Mouse (Mus musculus) erythroblast, embryonic 14.5 days (primary cell): Measurements from ENCODE around the gene Apbb2. TPM values are rescaled to one million over a fixed set of nuclear protein-coding genes. Genes with fewer than 3 reads are reported as not detected.

Experiments
- H3K27me3 ChIP-seq: 2 replicates; pipeline ENCODE4 v1.6.1; 2012; ENCODE audit warnings: inconsistent platforms; ENCODE audit not compliant: control insufficient read depth
- H3K36me3 ChIP-seq: 2 replicates; pipeline ENCODE4 v1.6.1; 2012; ENCODE audit warnings: mild to moderate bottlenecking, inconsistent platforms; ENCODE audit not compliant: control insufficient read depth
- H3K4me1 ChIP-seq: 2 replicates; pipeline ENCODE4 v1.6.1; 2012; ENCODE audit warnings: inconsistent platforms; ENCODE audit not compliant: control insufficient read depth
- H3K4me3 ChIP-seq: replicated peaks from 2 replicates; pipeline ENCODE3; 2012; ENCODE audit warnings: moderate library complexity, mild to moderate bottlenecking, inconsistent platforms
- H3K9me3 ChIP-seq: 2 replicates; pipeline ENCODE4 v1.6.1; 2012; ENCODE audit warnings: low read length, inconsistent platforms, mixed read lengths; ENCODE audit not compliant: control insufficient read depth
- GATA1 ChIP-seq: IDR thresholded peaks from 2 replicates; pipeline ENCODE4 v1.6.1; 2012; ENCODE audit warnings: low read length, inconsistent platforms, mixed read lengths
- TAL1 ChIP-seq: IDR thresholded peaks from 3 replicates; pipeline ENCODE4 v1.6.1; 2012; ENCODE audit warnings: low read length, inconsistent platforms, mixed read lengths
- polyA plus RNA-seq: library from polyadenylated mRNA; stranded (reverse); fragments of >175 nt; gene quantifications from 2 replicates; pipeline ENCODE4 v1.2.3, GENCODE M21; 2012

The Apbb2 gene
- polyA plus RNA-seq, 1 experiment: 0.06 TPM

DNA sequence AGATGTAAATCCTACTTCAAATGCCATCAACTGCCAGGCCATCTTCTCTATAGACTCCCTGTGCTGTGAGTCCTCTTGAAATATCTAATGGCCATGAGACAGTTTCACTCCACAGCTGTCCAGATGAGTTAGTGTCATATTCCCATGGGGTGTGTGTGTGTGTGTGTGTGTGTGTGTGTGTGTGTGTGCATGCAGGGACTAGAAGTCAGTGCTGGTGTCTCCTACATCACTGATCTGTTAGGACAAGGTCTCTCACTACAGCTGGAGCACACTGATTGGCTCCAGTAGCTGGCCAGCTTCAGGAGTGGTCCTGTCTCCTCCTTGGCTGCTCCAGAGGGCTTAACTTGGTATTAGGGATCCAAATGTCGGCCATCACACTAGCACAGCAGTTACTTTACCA lies 113.5 kb downstream of the Apbb2 start:
- Histone ChIP-seq H3K4me3 (no peak overlapping the region), H3K36me3 (no peaks in the 10 kb centered on the region), H3K27me3 (no peaks in the 10 kb centered on the region), H3K4me1 (no peaks in the 10 kb centered on the region), H3K9me3 (no peaks in the 10 kb centered on the region)
- TF ChIP-seq TAL1 (no peak), GATA1 (no peak)

DNA sequence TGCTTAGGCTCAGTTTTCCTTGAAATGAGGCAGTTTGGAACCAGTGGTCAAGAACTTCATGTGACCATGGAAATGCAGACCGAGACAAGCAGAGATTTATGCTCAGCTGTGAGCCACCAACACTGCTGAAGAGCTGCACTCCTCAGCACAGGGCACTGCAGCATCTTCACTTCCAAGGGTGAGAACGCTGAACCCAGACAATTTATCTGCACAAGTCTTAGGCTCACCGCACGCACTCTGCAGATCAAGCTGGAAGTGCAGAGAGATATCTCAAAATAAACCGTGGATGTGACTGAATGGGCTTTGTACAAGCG lies 114.2 kb downstream of the Apbb2 start:
- Histone ChIP-seq H3K4me3 (no peak overlapping the region), H3K27me3 (no peaks in the 10 kb centered on the region), H3K9me3 (no peaks in the 10 kb centered on the region), H3K36me3 (no peaks in the 10 kb centered on the region), H3K4me1 (no peaks in the 10 kb centered on the region)
- TF ChIP-seq GATA1: no peak
- TF ChIP-seq TAL1: no peak

DNA sequence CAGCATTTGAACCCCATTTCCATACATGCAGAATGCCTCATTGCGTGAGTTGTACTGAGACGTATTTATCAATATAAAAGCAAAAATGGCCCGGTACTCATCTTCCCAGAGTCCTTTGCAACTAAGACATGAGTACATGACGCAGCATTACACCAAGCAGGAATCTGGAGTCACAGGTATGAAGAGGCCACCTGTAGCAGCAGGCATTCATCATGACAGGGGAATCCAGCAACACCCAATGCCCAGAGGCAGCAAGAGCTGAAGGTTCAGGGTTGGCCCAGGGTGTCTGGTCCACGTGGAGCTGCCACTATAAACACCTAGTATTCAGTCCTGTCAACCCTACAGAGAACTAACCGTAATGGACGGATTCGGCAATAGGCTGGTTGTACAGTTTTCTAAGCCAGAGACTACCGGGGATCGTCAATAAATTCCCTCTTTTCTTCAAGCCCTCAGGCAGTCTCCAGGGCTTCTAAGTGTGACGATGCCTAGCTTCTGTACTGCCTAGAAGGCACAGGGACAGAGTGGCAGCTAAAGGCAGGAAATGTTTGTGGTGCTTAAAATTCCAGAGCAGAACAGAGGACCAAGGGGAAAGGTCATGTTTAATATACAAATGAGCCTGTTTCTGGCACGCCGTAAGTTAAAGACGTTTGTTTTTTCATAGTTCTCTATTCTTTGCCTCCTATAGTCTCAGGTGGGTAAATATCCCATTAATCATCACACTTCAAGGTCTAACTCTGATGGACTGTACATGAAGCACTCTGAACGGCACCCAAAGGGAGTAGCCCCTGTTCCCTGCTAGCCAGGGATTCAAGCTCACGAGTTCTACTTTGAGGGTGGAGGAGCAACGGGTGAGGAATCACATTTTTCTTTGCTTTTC lies 114.8 kb downstream of the Apbb2 start:
- no peaks in the 10 kb centered on the region for H3K4me1 ChIP-seq
- H3K9me3 ChIP-seq: no peaks in the 10 kb centered on the region
- no peak for TF ChIP-seq GATA1
- no peak for TF ChIP-seq TAL1
- no peaks in the 10 kb centered on the region for H3K36me3 ChIP-seq
- no peak overlapping the region for H3K4me3 ChIP-seq
- H3K27me3 ChIP-seq: no peaks in the 10 kb centered on the region

DNA sequence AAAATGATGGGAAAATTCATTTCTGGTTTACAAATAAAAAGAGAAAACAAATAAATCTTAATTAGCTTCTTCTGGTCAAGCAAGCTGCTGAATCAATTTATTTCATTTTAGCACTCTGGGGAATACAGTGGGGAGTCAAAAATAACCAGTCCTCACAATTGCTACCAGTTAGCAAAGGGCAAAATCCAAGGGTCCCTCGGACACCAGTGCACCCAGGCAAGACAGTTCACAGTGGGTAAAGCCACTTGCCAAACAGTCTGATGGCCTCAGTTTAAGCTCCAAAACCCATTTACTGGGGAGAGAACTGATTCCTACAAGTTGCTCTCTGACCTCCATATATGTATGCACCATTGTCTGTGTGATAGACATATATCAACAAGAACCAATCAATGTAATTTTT lies 115.6 kb downstream of the Apbb2 start:
- H3K27me3 ChIP-seq: no peaks in the 10 kb centered on the region
- no peak overlapping the region for H3K4me3 ChIP-seq
- H3K4me1 ChIP-seq: no peaks in the 10 kb centered on the region
- no peaks in the 10 kb centered on the region for H3K36me3 ChIP-seq
- TF ChIP-seq GATA1 (no peak), TAL1 (no peak)
- H3K9me3 ChIP-seq: no peaks in the 10 kb centered on the region

DNA sequence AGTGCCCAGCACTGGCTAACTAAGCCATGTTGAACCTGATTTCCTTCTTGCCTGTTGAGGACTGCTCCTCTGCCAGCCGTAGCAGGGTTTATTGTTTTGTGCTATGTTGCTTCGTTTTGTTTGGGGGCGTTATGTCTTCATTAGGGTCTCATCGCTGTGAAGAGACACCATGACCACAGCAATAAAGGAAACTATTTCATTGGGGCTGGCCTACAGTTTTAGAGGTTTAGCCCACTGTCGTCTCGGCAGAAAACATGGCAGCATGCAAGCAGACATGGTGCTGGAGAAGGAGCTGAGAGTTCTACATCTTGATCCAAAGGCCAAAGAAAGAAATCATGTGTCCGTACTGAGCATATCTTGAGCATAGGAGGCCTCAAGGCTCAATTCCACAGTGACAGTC lies 119.0 kb downstream of the Apbb2 start:
- Histone ChIP-seq H3K27me3 (no peaks in the 10 kb centered on the region), H3K9me3 (no peaks in the 10 kb centered on the region), H3K4me3 (no peak overlapping the region), H3K4me1 (no peaks in the 10 kb centered on the region), H3K36me3 (no peaks in the 10 kb centered on the region)
- TF ChIP-seq GATA1: no peak
- TF ChIP-seq TAL1: no peak

DNA sequence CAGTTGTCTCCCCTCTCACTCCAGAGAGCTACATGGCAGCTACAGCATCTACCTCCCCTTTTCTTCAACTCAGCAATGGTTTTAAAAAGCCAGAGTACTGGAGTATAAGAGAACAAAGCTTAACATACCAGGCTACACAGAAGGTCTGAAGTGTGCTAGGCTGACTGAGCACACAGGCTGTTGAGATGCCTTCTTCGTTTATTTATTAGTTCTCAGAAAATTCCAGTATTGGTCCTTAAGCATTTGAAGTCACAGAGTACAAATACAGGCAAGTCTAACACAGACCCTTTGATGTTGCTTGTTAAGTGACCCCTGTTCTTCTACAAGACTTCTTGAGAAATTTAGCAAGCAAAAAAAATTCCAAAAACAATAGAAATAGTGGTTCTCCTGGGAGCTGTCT lies 120.4 kb downstream of the Apbb2 start:
- no peaks in the 10 kb centered on the region for H3K9me3 ChIP-seq
- H3K4me1 ChIP-seq: no peaks in the 10 kb centered on the region
- H3K36me3 ChIP-seq: no peaks in the 10 kb centered on the region
- H3K4me3 ChIP-seq: no peak overlapping the region
- no peaks in the 10 kb centered on the region for H3K27me3 ChIP-seq
- TF ChIP-seq GATA1 (no peak), TAL1 (no peak)

DNA sequence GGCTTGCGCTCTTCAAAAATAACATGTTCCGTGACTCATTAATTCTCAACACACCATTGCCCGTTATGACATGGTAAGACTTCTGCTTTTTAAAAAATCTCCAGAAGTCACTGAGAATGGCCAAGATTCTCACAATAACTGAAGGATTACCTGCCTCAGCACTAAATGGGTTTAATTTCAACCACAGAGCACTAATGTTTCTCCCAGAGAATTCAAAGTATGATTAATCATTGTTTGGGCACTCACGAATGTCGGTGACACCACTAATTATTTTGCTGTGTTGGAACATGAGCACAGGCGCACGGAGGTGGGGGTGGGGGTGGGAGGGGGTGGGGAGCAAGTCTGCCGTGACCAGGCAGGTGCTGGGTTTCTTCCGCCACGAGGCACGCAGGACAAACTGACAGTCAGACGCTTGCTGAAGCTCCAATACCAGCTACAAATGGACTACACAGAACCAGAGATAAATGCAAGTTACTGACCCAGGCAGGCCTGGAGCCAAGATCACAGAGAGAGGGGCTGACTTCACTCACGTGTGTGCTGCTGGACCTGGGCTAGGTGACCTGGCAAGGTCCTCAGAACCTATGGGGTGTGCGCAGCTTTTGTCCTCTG lies 121.0 kb downstream of the Apbb2 start:
- TF ChIP-seq GATA1: no peak
- TF ChIP-seq TAL1: no peak
- H3K4me3 ChIP-seq: no peak overlapping the region
- no peaks in the 10 kb centered on the region for H3K27me3 ChIP-seq
- H3K36me3 ChIP-seq: no peaks in the 10 kb centered on the region
- H3K4me1 ChIP-seq: no peaks in the 10 kb centered on the region
- H3K9me3 ChIP-seq: no peaks in the 10 kb centered on the region

DNA sequence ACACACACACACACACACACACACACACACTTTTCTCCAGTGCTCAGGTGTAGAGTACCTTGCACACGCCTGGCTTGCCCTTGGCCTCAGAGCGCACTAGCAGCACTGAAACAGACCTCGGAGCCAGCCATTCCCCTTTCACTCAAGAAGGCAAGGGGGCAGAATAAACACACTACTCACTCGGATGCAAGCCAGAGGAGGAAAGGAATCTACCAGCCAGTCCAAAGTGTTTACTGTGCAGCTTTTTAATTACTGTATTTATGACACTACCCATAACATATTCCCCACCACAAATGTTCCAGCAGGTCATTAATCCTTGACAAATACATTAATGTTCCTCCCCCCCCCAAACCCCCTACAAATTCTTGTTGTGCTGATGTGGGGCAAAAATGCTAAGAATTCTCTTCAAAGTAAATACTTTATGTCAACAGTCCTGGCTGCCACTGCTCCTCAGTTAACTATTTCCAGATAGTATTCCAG lies 121.7 kb downstream of the Apbb2 start:
- no peak overlapping the region for H3K4me3 ChIP-seq

DNA sequence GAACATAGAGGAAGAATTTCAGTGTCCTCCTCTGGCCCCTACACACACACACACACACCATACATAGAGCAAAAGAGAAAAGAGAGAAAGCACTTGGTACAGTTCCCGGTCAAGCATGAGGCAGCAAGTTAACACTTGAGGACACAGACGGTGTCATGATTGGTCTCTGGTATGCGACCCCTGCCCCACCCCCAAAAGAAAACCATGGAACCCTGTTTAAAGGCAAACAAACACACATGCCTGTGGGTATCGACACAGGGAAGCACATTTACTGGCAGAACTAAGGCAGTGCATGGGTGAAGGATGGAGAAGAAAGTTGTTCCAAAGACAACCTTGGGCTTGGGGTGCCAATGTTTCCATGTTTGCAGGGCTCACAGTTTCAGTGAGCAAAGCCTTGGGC lies 123.9 kb downstream of the Apbb2 start:
- Histone ChIP-seq H3K4me3 (no peak overlapping the region), H3K36me3 (no peaks in the 10 kb centered on the region), H3K9me3 (no peaks in the 10 kb centered on the region), H3K4me1 (no peaks in the 10 kb centered on the region), H3K27me3 (no peaks in the 10 kb centered on the region)
- no peak for TF ChIP-seq TAL1
- TF ChIP-seq GATA1: no peak

More for the DNA sequence above, 121.7 kb downstream of the Apbb2 start:
- Histone ChIP-seq H3K4me1 (no peaks in the 10 kb centered on the region), H3K36me3 (no peaks in the 10 kb centered on the region), H3K9me3 (no peaks in the 10 kb centered on the region), H3K27me3 (no peaks in the 10 kb centered on the region)
- no peak for TF ChIP-seq TAL1
